Mouse (Mus musculus) hematopoietic stem cell, adult 5-6 weeks (primary cell): Measurements from ENCODE around the gene Coq10b. TPM values are rescaled to one million over a fixed set of nuclear protein-coding genes. Genes with fewer than 3 reads are reported as not detected.
"Not testable (repeated sequence)": the region's sequence is repeated elsewhere in the genome, so short reads cannot be mapped to it uniquely, and the experiment has no call there.

ENCODE experiments used
- ATAC-seq, 2 experiments: fragments of 125-278 bp in 1 of 2; replicated peaks in 1 of 2; 2 replicates each; pipeline ENCODE4 v1.8.0; 2016 to 2017; ENCODE audit warnings: inconsistent platforms in 2 of 2, mild to moderate bottlenecking in 2 of 2, moderate number of reproducible peaks in 2 of 2, low read depth in 1 of 2, moderate TSS enrichment in 1 of 2; ENCODE audit not compliant: low FRiP score in 2 of 2, poor library complexity in 2 of 2, severe bottlenecking in 2 of 2, insufficient read depth in 1 of 2, low TSS enrichment in 1 of 2
- total RNA-seq: library from RNA; stranded (forward); fragments of 172-1452, 232-1000 nt; gene quantifications from 2 replicates; pipeline ENCODE4 v1.2.3, GENCODE M21; 2017

The Coq10b gene
- total RNA-seq, 1 experiment from 2014 or later = 39.4 TPM

- no peak for ATAC-seq
These were observed 899 bp upstream of the Coq10b start for GRCm38 (mm10) chr1:55051671-55052070.

- peak in 1 of 2 experiments; percentile 9; a peak in 1 of 4 replicates for ATAC-seq
These were observed 435 bp downstream of the Coq10b start for GRCm38 (mm10) chr1:55053005-55053404.

GRCm38 (mm10) chr1:55053596-55053995, 1.0 kb downstream of the Coq10b start:
- ATAC-seq = no peak

GRCm38 (mm10) chr1:55055322-55056115, 2.9 kb downstream of the Coq10b start:
- ATAC-seq = no peak

- ATAC-seq = not testable (repeated sequence)
These were observed 5.8 kb downstream of the Coq10b start for GRCm38 (mm10) chr1:55058383-55058782.

- ATAC-seq = no peak
These were observed 8.5 kb downstream of the Coq10b start for GRCm38 (mm10) chr1:55061099-55061498.

GRCm38 (mm10) chr1:55061772-55062171, 9.2 kb downstream of the Coq10b start:
- ATAC-seq = no peak

GRCm38 (mm10) chr1:55072328-55072727, 19.8 kb downstream of the Coq10b start:
- ATAC-seq = not testable (repeated sequence)

GRCm38 (mm10) chr1:55074757-55075156, 22.2 kb downstream of the Coq10b start:
- no peak for ATAC-seq

- ATAC-seq = peak in 1 of 2 experiments; percentile 39; a peak in 1 of 4 replicates
These were observed 23.3 kb downstream of the Coq10b start for GRCm38 (mm10) chr1:55075652-55076394.

- no peak for ATAC-seq
These were observed 23.8 kb downstream of the Coq10b start for GRCm38 (mm10) chr1:55076395-55076743.

GRCm38 (mm10) chr1:55076849-55077516, 24.4 kb downstream of the Coq10b start:
- ATAC-seq = no peak

GRCm38 (mm10) chr1:55079677-55080076, 27.1 kb downstream of the Coq10b start:
- ATAC-seq = no peak

- ATAC-seq = no peak; a peak in 1 of 4 replicates
These were observed 29.5 kb downstream of the Coq10b start for GRCm38 (mm10) chr1:55082106-55082505.

- no peak for ATAC-seq
These were observed 33.3 kb downstream of the Coq10b start for GRCm38 (mm10) chr1:55085781-55086366.

GRCm38 (mm10) chr1:55086868-55087400, 34.4 kb downstream of the Coq10b start:
- ATAC-seq = no peak; a peak in 1 of 4 replicates

GRCm38 (mm10) chr1:55087401-55087904, 34.9 kb downstream of the Coq10b start:
- ATAC-seq = peak; percentile 24 to 33
